Mouse (Mus musculus) stomach, postnatal 0 days (tissue): ENCODE measurements around the gene Hnrnph1.

ENCODE experiments used
- CTCF ChIP-seq: IDR thresholded peaks from 2 replicates; pipeline ENCODE4 v1.5.1; 2016; ENCODE audit warnings: antibody characterized with exemption, low read depth, mild to moderate bottlenecking, moderate library complexity
- EP300 ChIP-seq: optimal IDR thresholded peaks from 2 replicates; pipeline ENCODE3; 2016; ENCODE audit warnings: antibody characterized with exemption

- TF ChIP-seq CTCF (no peak), EP300 (no peak)
Measured at GRCm38 (mm10) chr11:50426056-50426455, 49.3 kb downstream of the Hnrnph1 start.
